Mouse (Mus musculus) MEL (cell line): ENCODE data around the gene Gm17535. TPM values are rescaled to one million over a fixed set of nuclear protein-coding genes. Genes with fewer than 3 reads are reported as not detected.
"Not testable (repeated sequence)": the region's sequence is repeated elsewhere in the genome, so short reads cannot be mapped to it uniquely, and the experiment has no call there.

ENCODE experiments used
- DNase-seq: peaks from one replicate; pipeline ENCODE4 v3.0.0; 2011; ENCODE audit warnings: low read depth, low spot score
- H3K27ac ChIP-seq: 2 replicates; pipeline ENCODE4 v1.5.1; 2012; ENCODE audit warnings: low read depth, mild to moderate bottlenecking, control low read depth, low read length, moderate library complexity; ENCODE audit not compliant: control insufficient read depth
- H3K27me3 ChIP-seq, 2 experiments: fragments of 150-350 bp in 1 of 2; sonication (generic) in 1 of 2; 2 replicates each; pipeline ENCODE4 v1.6.1; 2012; ENCODE audit warnings: low read length in 2 of 2, mild to moderate bottlenecking in 2 of 2, improper control_type of control experiment in 1 of 2, moderate library complexity in 1 of 2; ENCODE audit not compliant: insufficient read depth in 2 of 2, control insufficient read depth in 1 of 2
- H3K36me3 ChIP-seq, 2 experiments: 2 replicates each; pipeline ENCODE4 v1.6.1; 2012 to 2014; ENCODE audit warnings: low read length in 2 of 2, improper control_type of control experiment in 1 of 2, inconsistent platforms in 1 of 2, mild to moderate bottlenecking in 1 of 2; ENCODE audit not compliant: insufficient read depth in 2 of 2, control insufficient read depth in 1 of 2
- H3K4me1 ChIP-seq, 2 experiments: fragments of 150-350 bp in 1 of 2; sonication (generic) in 1 of 2; 2 replicates each; pipeline ENCODE4 v1.6.1; 2012; ENCODE audit warnings: low read length in 2 of 2, improper control_type of control experiment in 1 of 2, mild to moderate bottlenecking in 1 of 2; ENCODE audit not compliant: insufficient read depth in 2 of 2, control insufficient read depth in 1 of 2
- H3K4me3 ChIP-seq, 2 experiments: fragments of 150-350 bp in 1 of 2; sonication (generic) in 1 of 2; 2 replicates each; pipeline ENCODE4 v1.5.1; 2012; ENCODE audit warnings: low read depth in 2 of 2, low read length in 2 of 2, mild to moderate bottlenecking in 2 of 2, moderate library complexity in 2 of 2, control low read depth in 1 of 2, improper control_type of control experiment in 1 of 2; ENCODE audit not compliant: control insufficient read depth in 1 of 2, insufficient read depth in 1 of 2
- H3K79me2 ChIP-seq: 2 replicates; pipeline ENCODE4 v1.6.1; 2012; ENCODE audit warnings: mild to moderate bottlenecking, low read length, moderate library complexity; ENCODE audit not compliant: control insufficient read depth, poor library complexity, insufficient read depth
- H3K9ac ChIP-seq: 2 replicates; pipeline ENCODE4 v1.6.1; 2012; ENCODE audit warnings: low read depth, mild to moderate bottlenecking, control low read depth, low read length, moderate library complexity; ENCODE audit not compliant: control insufficient read depth, poor library complexity, severe bottlenecking
- H3K9me3 ChIP-seq: fragments of 150-350 bp; sonication (generic); replicated peaks from 2 replicates; pipeline ENCODE4 v1.6.1; 2012; ENCODE audit warnings: mild to moderate bottlenecking, low read length, improper control_type of control experiment, moderate library complexity; ENCODE audit not compliant: insufficient read depth
- polyA plus RNA-seq, 2 experiments: library from polyadenylated mRNA; stranded (reverse) in 1 of 2; unstranded in 1 of 2; fragments of >175 nt in 1 of 2; fragments of >200 nt in 1 of 2; gene quantifications; 2 replicates each; pipeline versions ENCODE4 v1.2.1 to v1.2.4; 2012; ENCODE audit warnings: low replicate concordance in 2 of 2, low read depth in 1 of 2; ENCODE audit not compliant: insufficient read length in 2 of 2, insufficient read depth in 1 of 2, missing spikeins in 1 of 2
- total RNA-seq: library from RNA; depleted of rRNA; stranded (reverse); fragments of 300-350 nt; gene quantifications from 2 replicates; pipeline ENCODE4 v1.2.3, GENCODE M21; 2012

The Gm17535 gene
- total and polyA plus RNA-seq, 3 experiments: not detected

GRCm38 (mm10) chr9:3007272-3007671 lies 27.1 kb upstream of the Gm17535 start:
- not testable (repeated sequence) for H3K4me3 ChIP-seq, H3K9ac ChIP-seq, H3K9me3 ChIP-seq, H3K27me3 ChIP-seq, H3K36me3 ChIP-seq, H3K27ac ChIP-seq, H3K79me2 ChIP-seq, H3K4me1 ChIP-seq
- DNase-seq: peak; percentile 67

- not testable (repeated sequence) for H3K4me1 ChIP-seq, H3K79me2 ChIP-seq, DNase-seq, H3K9me3 ChIP-seq, H3K9ac ChIP-seq, H3K27me3 ChIP-seq, H3K4me3 ChIP-seq, H3K27ac ChIP-seq, H3K36me3 ChIP-seq
Observed at GRCm38 (mm10) chr9:3009331-3009730, 25.1 kb upstream of the Gm17535 start.

- not testable (repeated sequence) for H3K4me3 ChIP-seq, H3K36me3 ChIP-seq, H3K27ac ChIP-seq, DNase-seq, H3K9me3 ChIP-seq, H3K79me2 ChIP-seq, H3K27me3 ChIP-seq, H3K4me1 ChIP-seq, H3K9ac ChIP-seq
Observed at GRCm38 (mm10) chr9:3012054-3012621, 22.3 kb upstream of the Gm17535 start.

GRCm38 (mm10) chr9:3012733-3013279 lies 21.6 kb upstream of the Gm17535 start, which contains the start of gene Gm10721:
Gene Gm10721 (plus strand): TSS chr9:3013140.
- not testable (repeated sequence) for H3K27me3 ChIP-seq, H3K79me2 ChIP-seq, H3K9ac ChIP-seq, DNase-seq, H3K36me3 ChIP-seq, H3K27ac ChIP-seq, H3K4me1 ChIP-seq, H3K4me3 ChIP-seq, H3K9me3 ChIP-seq

- H3K4me1 ChIP-seq, H3K27me3 ChIP-seq, H3K79me2 ChIP-seq, H3K27ac ChIP-seq, H3K9me3 ChIP-seq, H3K9ac ChIP-seq, H3K36me3 ChIP-seq, H3K4me3 ChIP-seq, DNase-seq: not testable (repeated sequence)
Observed at GRCm38 (mm10) chr9:3015354-3015753, 19.0 kb upstream of the Gm17535 start, which contains the start of gene Gm10720. Gene Gm10720 (plus strand): TSS chr9:3015654.

GRCm38 (mm10) chr9:3015896-3016295 lies 18.5 kb upstream of the Gm17535 start:
- H3K27ac ChIP-seq, H3K36me3 ChIP-seq, H3K9me3 ChIP-seq, H3K4me1 ChIP-seq, H3K27me3 ChIP-seq, H3K9ac ChIP-seq, DNase-seq, H3K79me2 ChIP-seq, H3K4me3 ChIP-seq: not testable (repeated sequence)

GRCm38 (mm10) chr9:3017108-3017507 lies 17.3 kb upstream of the Gm17535 start, which contains the start of gene Gm10719:
Gene Gm10719 (plus strand): TSS chr9:3017408.
- DNase-seq: not testable (repeated sequence)

More at GRCm38 (mm10) chr9:3017108-3017507, 17.3 kb upstream of the Gm17535 start, which contains the start of gene Gm10719:
- H3K79me2 ChIP-seq, H3K27ac ChIP-seq, H3K4me3 ChIP-seq, H3K36me3 ChIP-seq, H3K4me1 ChIP-seq, H3K9ac ChIP-seq, H3K27me3 ChIP-seq, H3K9me3 ChIP-seq: not testable (repeated sequence)
